Mouse (Mus musculus): Measurements from ENCODE around the gene Ap5b1. TPM values are rescaled to one million over a fixed set of nuclear protein-coding genes. Genes with fewer than 3 reads are reported as not detected.
A peak's percentile ranks its signal among the peaks of the same experiment; 100 is the strongest.

The Ap5b1 gene
- polyA plus RNA-seq, 1 experiment from 2014 or later, result 4.7 TPM

DNA sequence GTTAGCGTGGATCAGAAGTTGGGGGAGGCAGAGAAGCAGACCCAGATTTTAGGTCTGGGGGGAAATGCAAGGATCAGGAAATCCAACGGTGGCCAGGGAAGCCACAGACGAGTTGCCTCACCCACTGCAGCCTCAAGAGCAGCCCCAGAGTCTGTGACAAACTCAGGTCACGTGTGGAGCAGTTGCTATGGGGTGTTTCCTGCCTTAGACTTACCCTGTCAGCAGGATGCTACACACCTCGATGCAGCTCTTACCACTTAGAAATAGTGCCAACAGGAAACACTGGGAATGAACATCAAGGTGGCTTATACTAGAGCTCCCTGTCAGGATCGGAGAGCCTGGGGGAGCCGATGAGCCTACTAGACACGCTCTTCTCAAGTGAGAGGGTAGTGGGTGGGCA, 35.3 kb upstream of the Ap5b1 start:
- TF ChIP-seq CTCF (IDR thresholded peaks at IDR 0.05; ENCODE audit: low read depth) (no peak), EP300 (optimal IDR thresholded peaks at IDR 0.05) (no peak)
- Histone ChIP-seq H3K27me3 (ENCODE audit: control insufficient read depth, insufficient read depth, low read length) (no peaks in the 10 kb centered on the region), H3K9me3 (ENCODE audit: control insufficient read depth, low read length) (no peaks in the 10 kb centered on the region), H3K4me3 (ENCODE audit: low read depth, low read length) (no peak overlapping the region), H3K9ac (ENCODE audit: low read length) (no peak overlapping the region), H3K4me1 (replicated peaks; ENCODE audit: control insufficient read depth, insufficient read depth) (no peaks in the 10 kb centered on the region), H3K4me2 (replicated peaks; ENCODE audit: low read depth) (no peak overlapping the region), H3K36me3 (ENCODE audit: control insufficient read depth, insufficient read depth, low read length) (no peaks in the 10 kb centered on the region), H3K27ac (replicated peaks) (no peak overlapping the region)
- ATAC-seq (ENCODE audit: low FRiP score, low TSS enrichment) (no peak), DNase-seq (ENCODE audit: low spot score) (no peak)
- 65% methylated on average over 8 of the region's 8 CpGs for WGBS

DNA sequence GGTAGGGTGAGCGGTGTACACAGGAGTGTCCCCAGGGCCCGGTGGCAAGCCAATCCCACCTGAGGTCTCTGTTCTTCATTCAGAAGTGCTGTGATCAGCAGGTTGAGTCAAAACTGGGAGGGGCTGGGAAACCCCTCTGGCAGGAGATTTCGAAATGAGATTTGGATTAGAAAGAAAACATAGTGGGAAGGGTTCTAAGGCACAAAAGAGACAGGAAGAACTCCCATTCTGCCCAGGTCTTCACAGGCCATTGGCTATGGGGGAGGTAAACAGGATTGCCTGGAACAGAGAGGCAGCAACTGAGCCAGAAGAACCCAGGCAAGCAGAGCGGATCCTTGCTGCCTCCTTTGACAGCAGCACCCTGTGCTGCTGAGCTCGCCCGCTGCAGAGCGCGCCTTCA, 29.0 kb upstream of the Ap5b1 start:
- 71% methylated on average over 8 of the region's 8 CpGs for WGBS

DNA sequence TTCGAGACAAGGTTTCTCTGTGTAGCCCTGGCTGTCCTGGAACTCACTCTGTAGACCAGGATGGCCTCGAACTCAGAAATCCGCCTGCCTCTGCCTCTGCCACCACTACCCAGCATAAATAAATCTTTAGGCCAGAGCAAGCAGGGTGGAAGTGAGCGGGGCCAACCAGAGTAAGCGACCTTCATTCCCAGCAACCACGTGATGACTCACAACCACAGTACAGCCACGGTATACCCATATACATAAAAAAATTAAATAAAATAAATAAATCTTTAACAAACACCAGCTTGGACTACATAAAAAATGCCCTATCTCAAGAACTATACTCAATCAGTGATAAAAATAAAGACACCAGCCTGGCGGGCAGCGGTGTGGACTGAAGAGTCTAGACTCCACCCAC, 24.5 kb upstream of the Ap5b1 start:
- H3K36me3 ChIP-seq (ENCODE audit: control insufficient read depth, insufficient read depth, low read length), result no peaks in the 10 kb centered on the region
- 77% methylated on average over 9 of the region's 9 CpGs for WGBS
- no peaks in the 10 kb centered on the region for H3K4me1 ChIP-seq (replicated peaks; ENCODE audit: control insufficient read depth, insufficient read depth)
- no peak overlapping the region for H3K27ac ChIP-seq (replicated peaks)
- H3K27me3 ChIP-seq (ENCODE audit: control insufficient read depth, insufficient read depth, low read length), result no peaks in the 10 kb centered on the region
- DNase-seq (ENCODE audit: low spot score) (no peak), ATAC-seq (ENCODE audit: low FRiP score, low TSS enrichment) (no peak)
- TF ChIP-seq EP300 (optimal IDR thresholded peaks at IDR 0.05) (no peak), CTCF (IDR thresholded peaks at IDR 0.05; ENCODE audit: low read depth) (no peak)
- H3K9ac ChIP-seq (ENCODE audit: low read length), result no peak overlapping the region
- H3K9me3 ChIP-seq (ENCODE audit: control insufficient read depth, low read length), result no peaks in the 10 kb centered on the region
- no peak overlapping the region for H3K4me3 ChIP-seq (ENCODE audit: low read depth, low read length)
- H3K4me2 ChIP-seq (replicated peaks; ENCODE audit: low read depth), result no peak overlapping the region

More for the DNA sequence above, 29.0 kb upstream of the Ap5b1 start:
- H3K4me1 ChIP-seq (replicated peaks; ENCODE audit: control insufficient read depth, insufficient read depth), result no peaks in the 10 kb centered on the region
- H3K27ac ChIP-seq (replicated peaks), result peak overlapping the region; percentile 8; the same call in 1 of the 2 replicates
- H3K9me3 ChIP-seq (ENCODE audit: control insufficient read depth, low read length), result no peaks in the 10 kb centered on the region
- no peak overlapping the region for H3K9ac ChIP-seq (ENCODE audit: low read length)
- no peak for TF ChIP-seq CTCF (IDR thresholded peaks at IDR 0.05; ENCODE audit: low read depth)
- no peak for TF ChIP-seq EP300 (optimal IDR thresholded peaks at IDR 0.05)
- no peak overlapping the region for H3K4me3 ChIP-seq (ENCODE audit: low read depth, low read length)
- ATAC-seq (ENCODE audit: low FRiP score, low TSS enrichment), result no peak
- H3K27me3 ChIP-seq (ENCODE audit: control insufficient read depth, insufficient read depth, low read length), result no peaks in the 10 kb centered on the region
- no peak for DNase-seq (ENCODE audit: low spot score)
- H3K4me2 ChIP-seq (replicated peaks; ENCODE audit: low read depth), result no peak overlapping the region
- no peaks in the 10 kb centered on the region for H3K36me3 ChIP-seq (ENCODE audit: control insufficient read depth, insufficient read depth, low read length)

DNA sequence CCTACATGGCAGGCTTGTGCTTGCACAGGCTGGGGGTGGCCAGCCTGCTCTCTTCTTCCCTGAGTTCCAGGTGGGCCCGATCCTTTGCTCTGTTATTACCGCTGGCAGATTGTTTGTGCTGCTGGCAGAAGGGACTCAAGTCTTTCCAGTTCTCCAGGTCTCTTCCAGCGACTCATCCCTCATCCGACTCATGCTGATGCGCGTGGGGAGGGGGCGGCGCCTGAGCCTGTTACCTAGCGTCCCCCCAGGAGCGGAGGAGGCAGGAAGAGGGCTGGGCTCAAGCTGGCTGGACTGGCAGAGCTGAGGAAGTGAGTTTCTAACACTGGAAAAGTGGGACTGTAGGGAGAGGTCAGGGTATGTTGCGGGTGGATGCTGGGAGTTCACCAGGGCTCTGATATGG, 23.8 kb upstream of the Ap5b1 start:
- no peak overlapping the region for H3K4me2 ChIP-seq (replicated peaks; ENCODE audit: low read depth)
- H3K4me1 ChIP-seq (replicated peaks; ENCODE audit: control insufficient read depth, insufficient read depth), result no peaks in the 10 kb centered on the region
- no peaks in the 10 kb centered on the region for H3K27me3 ChIP-seq (ENCODE audit: control insufficient read depth, insufficient read depth, low read length)
- TF ChIP-seq EP300 (optimal IDR thresholded peaks at IDR 0.05) (no peak), CTCF (IDR thresholded peaks at IDR 0.05; ENCODE audit: low read depth) (no peak)
- no peak for DNase-seq (ENCODE audit: low spot score)
- ATAC-seq (ENCODE audit: low FRiP score, low TSS enrichment), result 0 out of 2 replicates have a peak, but pooled peaks have one; percentile 24
- H3K36me3 ChIP-seq (ENCODE audit: control insufficient read depth, insufficient read depth, low read length), result no peaks in the 10 kb centered on the region
- no peak overlapping the region for H3K4me3 ChIP-seq (ENCODE audit: low read depth, low read length)
- 43% methylated on average over 11 of the region's 11 CpGs for WGBS
- H3K9me3 ChIP-seq (ENCODE audit: control insufficient read depth, low read length), result no peaks in the 10 kb centered on the region
- 0 out of 2 replicates have a peak overlapping the region, but pooled peaks have one; percentile 8 for H3K27ac ChIP-seq (replicated peaks)
- H3K9ac ChIP-seq (ENCODE audit: low read length), result no peak overlapping the region; the same call in 1 of the 2 replicates

DNA sequence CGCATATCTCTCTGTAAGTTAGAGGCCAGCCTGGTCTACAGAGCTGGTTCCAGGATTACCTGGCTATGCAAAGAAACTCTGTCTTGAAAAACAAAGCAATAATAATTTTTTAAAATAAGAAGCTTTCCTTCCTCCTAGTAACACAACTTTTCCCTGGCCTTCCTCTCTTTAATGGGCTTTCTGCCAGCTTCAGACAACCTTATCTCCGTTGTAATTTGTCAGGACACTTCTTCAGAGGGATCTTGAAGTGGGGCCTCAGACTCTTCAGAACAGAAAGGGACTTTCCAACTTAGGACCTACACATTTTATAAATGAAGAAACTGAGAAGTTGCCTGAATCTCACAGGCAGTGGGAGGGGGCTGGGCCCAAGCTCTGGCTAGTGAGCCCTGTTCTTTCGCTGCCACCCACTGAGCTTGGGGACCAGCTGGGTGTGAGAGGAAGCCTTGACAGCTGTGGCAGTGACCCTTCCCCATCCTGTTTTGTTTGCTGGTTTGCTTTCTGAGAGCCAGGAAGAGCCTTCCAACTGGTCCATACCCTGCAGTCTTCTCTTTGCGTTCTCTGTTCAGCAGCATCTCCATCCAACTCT, 20.3 kb upstream of the Ap5b1 start:
- Histone ChIP-seq H3K4me2 (replicated peaks; ENCODE audit: low read depth) (no peak overlapping the region), H3K27me3 (ENCODE audit: control insufficient read depth, insufficient read depth, low read length) (no peaks in the 10 kb centered on the region), H3K4me3 (ENCODE audit: low read depth, low read length) (no peak overlapping the region), H3K9me3 (ENCODE audit: control insufficient read depth, low read length) (no peaks in the 10 kb centered on the region), H3K27ac (replicated peaks) (no peak overlapping the region), H3K36me3 (ENCODE audit: control insufficient read depth, insufficient read depth, low read length) (peaks cover 3% of the 10 kb centered on the region; the same call in 1 of the 2 replicates), H3K4me1 (replicated peaks; ENCODE audit: control insufficient read depth, insufficient read depth) (no peaks in the 10 kb centered on the region), H3K9ac (ENCODE audit: low read length) (no peak overlapping the region)
- DNase-seq (ENCODE audit: low spot score), result no peak
- ATAC-seq (ENCODE audit: low FRiP score, low TSS enrichment), result no peak
- no peak for TF ChIP-seq CTCF (IDR thresholded peaks at IDR 0.05; ENCODE audit: low read depth)
- no peak for TF ChIP-seq EP300 (optimal IDR thresholded peaks at IDR 0.05)
- 64% methylated on average over 4 of the region's 4 CpGs for WGBS

DNA sequence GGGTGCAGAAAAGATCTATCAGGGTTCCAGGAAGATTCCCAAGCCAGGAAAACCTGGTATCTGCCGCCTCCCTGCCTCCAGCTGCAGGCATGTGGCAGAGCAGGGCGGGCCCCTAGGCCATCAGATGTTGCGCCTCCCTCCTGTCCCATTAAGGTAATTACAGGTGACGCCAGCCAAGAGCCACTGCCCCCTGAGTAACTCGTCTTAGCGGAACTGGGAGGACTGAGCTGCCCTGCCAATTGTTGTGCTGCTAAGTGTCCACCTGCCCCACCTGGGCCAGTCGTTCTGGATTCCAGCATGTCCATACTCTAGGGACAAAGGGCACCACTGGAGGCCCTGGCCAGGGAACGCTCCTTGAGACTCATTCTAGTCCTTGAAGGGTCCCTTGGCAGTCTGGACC, 14.0 kb upstream of the Ap5b1 start:
- TF ChIP-seq EP300 (optimal IDR thresholded peaks at IDR 0.05) (no peak), CTCF (IDR thresholded peaks at IDR 0.05; ENCODE audit: low read depth) (no peak)
- no peaks in the 10 kb centered on the region for H3K9me3 ChIP-seq (ENCODE audit: control insufficient read depth, low read length)
- ATAC-seq (ENCODE audit: low FRiP score, low TSS enrichment), result peak; percentile 73
- H3K27me3 ChIP-seq (ENCODE audit: control insufficient read depth, insufficient read depth, low read length), result no peaks in the 10 kb centered on the region
- H3K4me2 ChIP-seq (replicated peaks; ENCODE audit: low read depth), result peak overlapping the region; percentile 23; the same call in 1 of the 2 replicates
- 48% methylated on average over 8 of the region's 8 CpGs for WGBS
- DNase-seq (ENCODE audit: low spot score), result peak; percentile 68
- no peak overlapping the region for H3K9ac ChIP-seq (ENCODE audit: low read length)
- H3K4me1 ChIP-seq (replicated peaks; ENCODE audit: control insufficient read depth, insufficient read depth), result no peaks in the 10 kb centered on the region
- no peak overlapping the region for H3K4me3 ChIP-seq (ENCODE audit: low read depth, low read length)
- peaks cover 3% of the 10 kb centered on the region; the same call in 1 of the 2 replicates for H3K36me3 ChIP-seq (ENCODE audit: control insufficient read depth, insufficient read depth, low read length)
- peak overlapping the region; percentile 65 for H3K27ac ChIP-seq (replicated peaks)
